Mouse (Mus musculus): Measurements from ENCODE around the gene Dgke. TPM values are rescaled to one million over a fixed set of nuclear protein-coding genes. Genes with fewer than 3 reads are reported as not detected.

Dgke gene
- 22.2 and 22.8 TPM in 2 replicates for polyA plus RNA-seq (2012; rRNA removed)

DNA sequence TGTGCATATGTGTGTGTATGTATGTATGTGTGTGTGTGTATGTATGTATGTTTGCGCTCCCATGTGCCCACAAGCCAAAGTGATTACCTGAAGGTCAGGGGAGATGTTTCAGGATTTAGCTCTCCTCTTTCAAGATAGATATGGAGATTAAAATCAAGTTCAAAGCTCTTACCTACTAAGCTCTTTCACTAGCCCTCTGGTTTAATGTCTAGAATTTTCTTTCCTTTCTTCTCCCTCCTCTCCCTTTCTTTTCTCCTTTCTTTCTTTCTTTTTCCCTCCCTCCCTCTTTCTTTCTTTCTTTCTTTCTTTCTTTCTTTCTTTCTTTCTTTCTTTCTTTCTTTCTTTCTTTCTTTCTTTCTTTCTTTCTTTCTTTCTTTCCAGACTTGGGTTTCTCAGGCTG, at the start of gene Dgke:
Dgke (minus strand) TSS at position 101 of the 400 bp plus-strand sequence.

DNA sequence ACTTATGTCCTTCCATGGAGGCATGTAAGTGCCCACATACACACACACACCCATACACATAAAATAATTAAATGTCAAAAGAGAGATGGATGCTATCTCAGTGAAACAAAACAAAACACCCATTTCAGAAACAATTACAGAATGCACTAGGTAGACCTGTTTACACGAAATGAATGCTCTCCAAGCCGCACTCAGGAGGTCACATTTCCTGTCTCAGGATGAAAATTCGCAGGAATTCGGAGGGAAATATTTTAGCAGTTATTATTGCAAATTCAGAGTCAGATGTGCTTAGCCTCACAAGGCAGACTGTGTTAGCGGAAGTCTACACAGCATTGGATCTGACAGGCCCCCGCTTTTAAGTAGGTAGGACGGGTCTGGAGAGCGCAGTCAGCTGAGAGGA, 6.9 kb upstream of the Dgke start, which contains the start of gene Gm525:
Gm525 (plus strand) TSS at position 301 of the 400 bp plus-strand sequence.

DNA sequence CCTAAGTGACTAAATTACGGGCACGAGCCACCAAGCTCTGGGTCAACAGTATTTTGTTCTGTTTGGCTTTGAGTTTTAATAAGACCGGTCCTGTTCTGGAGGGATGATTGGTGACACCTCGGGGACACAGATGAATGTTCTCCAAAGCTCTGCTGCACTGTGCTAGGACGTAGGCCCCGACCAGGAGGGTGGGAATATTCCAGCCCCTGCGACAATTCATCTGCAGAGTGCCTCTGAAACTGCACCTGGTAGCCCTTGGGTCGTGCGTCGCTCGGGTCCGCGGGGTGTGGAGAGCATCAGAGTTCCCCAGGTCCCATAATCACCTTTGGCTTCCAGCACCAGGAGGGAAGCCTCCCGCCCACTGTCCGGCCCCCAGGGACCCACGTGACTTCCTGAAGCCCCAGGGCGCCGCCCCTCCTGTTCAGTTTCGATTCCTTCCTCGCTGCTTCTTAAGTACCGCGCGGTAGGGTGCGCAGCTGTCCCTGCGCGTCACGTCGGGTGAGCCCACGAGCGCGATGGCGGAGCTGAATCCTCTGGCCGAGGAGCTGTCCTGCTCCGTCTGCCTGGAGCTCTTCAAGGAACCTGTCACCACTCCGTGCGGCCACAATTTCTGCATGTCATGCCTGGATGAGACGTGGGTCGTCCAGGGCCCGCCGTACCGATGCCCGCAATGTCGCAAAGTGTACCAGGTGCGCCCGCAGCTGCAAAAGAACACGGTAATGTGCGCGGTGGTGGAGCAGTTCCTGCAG, 67.5 kb downstream of the Dgke start, which contains the start of gene Trim25:
Trim25 (plus strand) TSS at position 403 of the 749 bp plus-strand sequence.

Other genes starting within 250 kb of the Dgke start
- 60.1 and 62.0 TPM in 2 replicates for gene Akap1, start 202.3 kb downstream of the Dgke start, polyA plus RNA-seq (2012; rRNA removed)
- 24.3 and 25.1 TPM in 2 replicates for gene Scpep1, start 111.4 kb downstream of the Dgke start, polyA plus RNA-seq (2012; rRNA removed)
- not detected in 2 replicates for gene Elobl, start 99.9 kb downstream of the Dgke start, polyA plus RNA-seq (2012; rRNA removed)
- 32.1 and 33.5 TPM in 2 replicates for gene Coil, start 96.6 kb downstream of the Dgke start, polyA plus RNA-seq (2012; rRNA removed)
- 2.6 and 2.9 TPM in 2 replicates for gene Trim25, start 67.5 kb downstream of the Dgke start, polyA plus RNA-seq (2012; rRNA removed)
- 0.18 and 0.20 TPM in 2 replicates for gene Gm525, start 7.0 kb upstream of the Dgke start, polyA plus RNA-seq (2012; rRNA removed)
- 8.5 and 8.7 TPM in 2 replicates for gene Nog, start 235.5 kb upstream of the Dgke start, polyA plus RNA-seq (2012; rRNA removed)